Mouse (Mus musculus) layer of hippocampus, postnatal 10 days (tissue): ENCODE results near the gene Prpsap1. TPM values are rescaled to one million over a fixed set of nuclear protein-coding genes. Genes with fewer than 3 reads are reported as not detected.
"Not testable (repeated sequence)": the region's sequence is repeated elsewhere in the genome, so short reads cannot be mapped to it uniquely, and the experiment has no call there.

Experiments
- DNase-seq, 2 experiments: peaks; one replicate each; pipeline ENCODE4 v3.0.0; 2021; ENCODE audit warnings: low spot score in 2 of 2
- total RNA-seq, 2 experiments: library from RNA; stranded (reverse); gene quantifications; 2 replicates each; pipeline ENCODE4 v1.2.3; 2021

Gene Prpsap1
- total RNA-seq, 2 experiments from 2014 or later: 89.8 to 90.7 TPM

GRCm38 (mm10) chr11:116430723-116431427 lies 63.1 kb downstream of the Prpsap1 start:
- no peak for DNase-seq

GRCm38 (mm10) chr11:116429862-116430613 lies 64.0 kb downstream of the Prpsap1 start:
- DNase-seq: no peak

GRCm38 (mm10) chr11:116428872-116429859 lies 64.8 kb downstream of the Prpsap1 start:
- DNase-seq: no peak

- no peak for DNase-seq
Observed at GRCm38 (mm10) chr11:116426852-116427575, 67.0 kb downstream of the Prpsap1 start.

GRCm38 (mm10) chr11:116426328-116426727 lies 67.7 kb downstream of the Prpsap1 start:
- not testable (repeated sequence) for DNase-seq

GRCm38 (mm10) chr11:116424621-116425407 lies 69.2 kb downstream of the Prpsap1 start:
- no peak for DNase-seq

- no peak for DNase-seq
Observed at GRCm38 (mm10) chr11:116423782-116424620, 70.0 kb downstream of the Prpsap1 start.

- no peak for DNase-seq
Observed at GRCm38 (mm10) chr11:116423214-116423613, 70.8 kb downstream of the Prpsap1 start.

- DNase-seq: no peak
Observed at GRCm38 (mm10) chr11:116422562-116422961, 71.4 kb downstream of the Prpsap1 start.

- DNase-seq: no peak
Observed at GRCm38 (mm10) chr11:116421102-116421501, 72.9 kb downstream of the Prpsap1 start.

Other genes with a start within 250 kb of the Prpsap1 start
- gene Srp68, start 220.0 kb downstream of the Prpsap1 start, total RNA-seq: 10 to 100 TPM; 50.5 to 51.9 TPM
- gene Galr2, start 213.3 kb downstream of the Prpsap1 start, total RNA-seq: not detected
- gene Exoc7, start 187.0 kb downstream of the Prpsap1 start, total RNA-seq: 10 to 100 TPM; 84.6 to 97.9 TPM
- 10 to 100 TPM in 1 of 2 experiments, 1 to 10 TPM in 1; 9.5 to 10.4 TPM for gene Foxj1, start 158.8 kb downstream of the Prpsap1 start, total RNA-seq
- 100 to 1,000 TPM; 184 to 186 TPM for gene Rnf157, start 81.2 kb downstream of the Prpsap1 start, total RNA-seq
- 10 to 100 TPM; 35.7 to 46.1 TPM for gene Ubald2, start 60.1 kb downstream of the Prpsap1 start, total RNA-seq
- under 1 TPM in 1 of 2 experiments, not detected in 1; 0.18 TPM for gene Qrich2, start 28.0 kb downstream of the Prpsap1 start, total RNA-seq
- 1 to 10 TPM; 1.7 to 2.1 TPM for gene Sphk1, start 36.7 kb upstream of the Prpsap1 start, total RNA-seq
- gene Ube2o, start 87.2 kb upstream of the Prpsap1 start, total RNA-seq: 100 to 1,000 TPM; 115 to 118 TPM
- gene Aanat, start 92.2 kb upstream of the Prpsap1 start, total RNA-seq: under 1 TPM in 1 of 2 experiments, not detected in 1; 0.34 TPM
- 1 to 10 TPM in 1 of 2 experiments, under 1 TPM in 1; 0.94 to 1.5 TPM for gene Rhbdf2, start 132.8 kb upstream of the Prpsap1 start, total RNA-seq
- 1 to 10 TPM; 3.4 to 3.8 TPM for gene Prcd, start 159.3 kb upstream of the Prpsap1 start, total RNA-seq
- gene Cygb, start 160.1 kb upstream of the Prpsap1 start, total RNA-seq: 10 to 100 TPM; 33.0 to 42.3 TPM